Mouse (Mus musculus): ENCODE results near the gene Adamts17. TPM values are rescaled to one million over a fixed set of nuclear protein-coding genes. Genes with fewer than 3 reads are reported as not detected.

Gene Adamts17
- polyA plus RNA-seq, 1 experiment from 2014 or later: 1.8 TPM

GRCm38 (mm10) chr7:66981591-66981990 lies 142.1 kb downstream of the Adamts17 start:
- H3K9me3 ChIP-seq (ENCODE audit: control insufficient read depth, low read length): no peaks in the 10 kb centered on the region
- no peaks in the 10 kb centered on the region for H3K27me3 ChIP-seq (ENCODE audit: control insufficient read depth, insufficient read depth, low read length)
- ATAC-seq (ENCODE audit: insufficient read depth, low FRiP score, low TSS enrichment): no peak
- no peak overlapping the region for H3K27ac ChIP-seq (ENCODE audit: low read depth, low read length)
- H3K4me3 ChIP-seq (ENCODE audit: low read depth, low read length): no peak overlapping the region
- no peaks in the 10 kb centered on the region for H3K36me3 ChIP-seq (ENCODE audit: control insufficient read depth, insufficient read depth, low read length)
- no peak overlapping the region for H3K4me2 ChIP-seq (ENCODE audit: low read depth)
- 82% methylated on average over 6 of the region's 6 CpGs for WGBS
- no peak for DNase-seq (ENCODE audit: low spot score)
- H3K4me1 ChIP-seq (ENCODE audit: control insufficient read depth, insufficient read depth, low read length): no peaks in the 10 kb centered on the region
- H3K9ac ChIP-seq (ENCODE audit: low read length): no peak overlapping the region

GRCm38 (mm10) chr7:66982084-66982483 lies 142.5 kb downstream of the Adamts17 start:
- Histone ChIP-seq H3K27ac (ENCODE audit: low read depth, low read length) (no peak overlapping the region), H3K27me3 (ENCODE audit: control insufficient read depth, insufficient read depth, low read length) (no peaks in the 10 kb centered on the region), H3K4me2 (ENCODE audit: low read depth) (no peak overlapping the region), H3K4me1 (ENCODE audit: control insufficient read depth, insufficient read depth, low read length) (no peaks in the 10 kb centered on the region), H3K9me3 (ENCODE audit: control insufficient read depth, low read length) (no peaks in the 10 kb centered on the region), H3K36me3 (ENCODE audit: control insufficient read depth, insufficient read depth, low read length) (no peaks in the 10 kb centered on the region), H3K9ac (ENCODE audit: low read length) (no peak overlapping the region), H3K4me3 (ENCODE audit: low read depth, low read length) (no peak overlapping the region)
- 77% methylated on average over 5 of the region's 5 CpGs for WGBS
- no peak for ATAC-seq (ENCODE audit: insufficient read depth, low FRiP score, low TSS enrichment)
- DNase-seq (ENCODE audit: low spot score): no peak

GRCm38 (mm10) chr7:66987671-66988070 lies 148.1 kb downstream of the Adamts17 start:
- Histone ChIP-seq H3K4me1 (ENCODE audit: control insufficient read depth, insufficient read depth, low read length) (no peaks in the 10 kb centered on the region), H3K27ac (ENCODE audit: low read depth, low read length) (no peak overlapping the region), H3K4me3 (ENCODE audit: low read depth, low read length) (no peak overlapping the region), H3K9ac (ENCODE audit: low read length) (no peak overlapping the region), H3K4me2 (ENCODE audit: low read depth) (no peak overlapping the region), H3K27me3 (ENCODE audit: control insufficient read depth, insufficient read depth, low read length) (no peaks in the 10 kb centered on the region), H3K36me3 (ENCODE audit: control insufficient read depth, insufficient read depth, low read length) (no peaks in the 10 kb centered on the region), H3K9me3 (ENCODE audit: control insufficient read depth, low read length) (no peaks in the 10 kb centered on the region)
- no peak for ATAC-seq (ENCODE audit: insufficient read depth, low FRiP score, low TSS enrichment)
- no peak for DNase-seq (ENCODE audit: low spot score)
- WGBS: 96% methylated on average over 4 of the region's 4 CpGs

- ATAC-seq (ENCODE audit: insufficient read depth, low FRiP score, low TSS enrichment) (no peak), DNase-seq (ENCODE audit: low spot score) (no peak)
- H3K27ac ChIP-seq (ENCODE audit: low read depth, low read length): no peak overlapping the region
- no peak overlapping the region for H3K4me2 ChIP-seq (ENCODE audit: low read depth)
- H3K27me3 ChIP-seq (ENCODE audit: control insufficient read depth, insufficient read depth, low read length): no peaks in the 10 kb centered on the region
- H3K36me3 ChIP-seq (ENCODE audit: control insufficient read depth, insufficient read depth, low read length): no peaks in the 10 kb centered on the region
- 85% methylated on average over 3 of the region's 3 CpGs for WGBS
- no peaks in the 10 kb centered on the region for H3K9me3 ChIP-seq (ENCODE audit: control insufficient read depth, low read length)
- H3K4me3 ChIP-seq (ENCODE audit: low read depth, low read length): no peak overlapping the region
- H3K4me1 ChIP-seq (ENCODE audit: control insufficient read depth, insufficient read depth, low read length): no peaks in the 10 kb centered on the region
- H3K9ac ChIP-seq (ENCODE audit: low read length): no peak overlapping the region
Observed at GRCm38 (mm10) chr7:66988441-66988840, 148.9 kb downstream of the Adamts17 start.

GRCm38 (mm10) chr7:66989357-66990045 lies 150.0 kb downstream of the Adamts17 start:
- no peaks in the 10 kb centered on the region for H3K36me3 ChIP-seq (ENCODE audit: control insufficient read depth, insufficient read depth, low read length)
- ATAC-seq (ENCODE audit: insufficient read depth, low FRiP score, low TSS enrichment): no peak
- H3K4me1 ChIP-seq (ENCODE audit: control insufficient read depth, insufficient read depth, low read length): no peaks in the 10 kb centered on the region
- H3K4me3 ChIP-seq (ENCODE audit: low read depth, low read length): no peak overlapping the region
- H3K27ac ChIP-seq (ENCODE audit: low read depth, low read length): no peak overlapping the region
- no peak overlapping the region for H3K4me2 ChIP-seq (ENCODE audit: low read depth)
- DNase-seq (ENCODE audit: low spot score): no peak
- no peaks in the 10 kb centered on the region for H3K9me3 ChIP-seq (ENCODE audit: control insufficient read depth, low read length)
- no peak overlapping the region for H3K9ac ChIP-seq (ENCODE audit: low read length)
- 89% methylated on average over 3 of the region's 3 CpGs for WGBS
- H3K27me3 ChIP-seq (ENCODE audit: control insufficient read depth, insufficient read depth, low read length): no peaks in the 10 kb centered on the region

- H3K9ac ChIP-seq (ENCODE audit: low read length): no peak overlapping the region
- no peaks in the 10 kb centered on the region for H3K27me3 ChIP-seq (ENCODE audit: control insufficient read depth, insufficient read depth, low read length)
- no peaks in the 10 kb centered on the region for H3K36me3 ChIP-seq (ENCODE audit: control insufficient read depth, insufficient read depth, low read length)
- no peak overlapping the region for H3K4me3 ChIP-seq (ENCODE audit: low read depth, low read length)
- H3K9me3 ChIP-seq (ENCODE audit: control insufficient read depth, low read length): no peaks in the 10 kb centered on the region
- H3K4me1 ChIP-seq (ENCODE audit: control insufficient read depth, insufficient read depth, low read length): no peaks in the 10 kb centered on the region
- no peak for DNase-seq (ENCODE audit: low spot score)
- ATAC-seq (ENCODE audit: insufficient read depth, low FRiP score, low TSS enrichment): no peak
- WGBS: 89% methylated on average over 6 of the region's 6 CpGs
- H3K4me2 ChIP-seq (ENCODE audit: low read depth): no peak overlapping the region
- no peak overlapping the region for H3K27ac ChIP-seq (ENCODE audit: low read depth, low read length)
Observed at GRCm38 (mm10) chr7:66998821-66999220, 159.3 kb downstream of the Adamts17 start.

- H3K4me3 ChIP-seq (ENCODE audit: low read depth, low read length): no peak overlapping the region
- H3K9me3 ChIP-seq (ENCODE audit: control insufficient read depth, low read length): no peaks in the 10 kb centered on the region
- H3K4me2 ChIP-seq (ENCODE audit: low read depth): no peak overlapping the region
- H3K27ac ChIP-seq (ENCODE audit: low read depth, low read length): no peak overlapping the region
- 80% methylated on average over 1 of the region's 1 CpGs for WGBS
- ATAC-seq (ENCODE audit: insufficient read depth, low FRiP score, low TSS enrichment) (no peak), DNase-seq (ENCODE audit: low spot score) (no peak)
- no peaks in the 10 kb centered on the region for H3K27me3 ChIP-seq (ENCODE audit: control insufficient read depth, insufficient read depth, low read length)
- H3K4me1 ChIP-seq (ENCODE audit: control insufficient read depth, insufficient read depth, low read length): no peaks in the 10 kb centered on the region
- no peak overlapping the region for H3K9ac ChIP-seq (ENCODE audit: low read length)
- H3K36me3 ChIP-seq (ENCODE audit: control insufficient read depth, insufficient read depth, low read length): no peaks in the 10 kb centered on the region
Observed at GRCm38 (mm10) chr7:67003648-67004047, 164.1 kb downstream of the Adamts17 start.

- no peak overlapping the region for H3K9ac ChIP-seq (ENCODE audit: low read length)
- H3K4me3 ChIP-seq (ENCODE audit: low read depth, low read length): no peak overlapping the region
- DNase-seq (ENCODE audit: low spot score) (no peak), ATAC-seq (ENCODE audit: insufficient read depth, low FRiP score, low TSS enrichment) (no peak)
- no peaks in the 10 kb centered on the region for H3K9me3 ChIP-seq (ENCODE audit: control insufficient read depth, low read length)
- no peaks in the 10 kb centered on the region for H3K4me1 ChIP-seq (ENCODE audit: control insufficient read depth, insufficient read depth, low read length)
- no peak overlapping the region for H3K4me2 ChIP-seq (ENCODE audit: low read depth)
- H3K27me3 ChIP-seq (ENCODE audit: control insufficient read depth, insufficient read depth, low read length): no peaks in the 10 kb centered on the region
- H3K27ac ChIP-seq (ENCODE audit: low read depth, low read length): no peak overlapping the region
- WGBS: 96% methylated on average over 5 of the region's 5 CpGs
- no peaks in the 10 kb centered on the region for H3K36me3 ChIP-seq (ENCODE audit: control insufficient read depth, insufficient read depth, low read length)
Observed at GRCm38 (mm10) chr7:67004220-67004619, 164.7 kb downstream of the Adamts17 start.

- no peak overlapping the region for H3K4me2 ChIP-seq (ENCODE audit: low read depth)
- DNase-seq (ENCODE audit: low spot score): no peak
- H3K9me3 ChIP-seq (ENCODE audit: control insufficient read depth, low read length): no peaks in the 10 kb centered on the region
- no peaks in the 10 kb centered on the region for H3K36me3 ChIP-seq (ENCODE audit: control insufficient read depth, insufficient read depth, low read length)
- no peak for ATAC-seq (ENCODE audit: insufficient read depth, low FRiP score, low TSS enrichment)
- H3K4me3 ChIP-seq (ENCODE audit: low read depth, low read length): no peak overlapping the region
- H3K27ac ChIP-seq (ENCODE audit: low read depth, low read length): no peak overlapping the region
- no peaks in the 10 kb centered on the region for H3K27me3 ChIP-seq (ENCODE audit: control insufficient read depth, insufficient read depth, low read length)
- no peak overlapping the region for H3K9ac ChIP-seq (ENCODE audit: low read length)
- H3K4me1 ChIP-seq (ENCODE audit: control insufficient read depth, insufficient read depth, low read length): no peaks in the 10 kb centered on the region
- 92% methylated on average over 5 of the region's 5 CpGs for WGBS
Observed at GRCm38 (mm10) chr7:67009841-67010240, 170.3 kb downstream of the Adamts17 start.

Measured in neural tube, embryonic 11.5 days (tissue).